In genomic region chr3:65871188-65871603, GRCm38 (mm10) we compare ENCODE assay signal across 8 mouse cellular contexts.
A peak's percentile ranks its signal among the peaks of the same experiment; 100 is the strongest.
DNase-seq lines count a peak whose midpoint lies in the region; ATAC-seq lines count a peak whose summit lies in the region.

No protein-coding gene starts in this region.

- H3K27me3 ChIP-seq in hindbrain, embryonic 11.5 days (ENCODE audit: control insufficient read depth, insufficient read depth, low read length), result no peaks in the 10 kb centered on the region

- H3K4me2 ChIP-seq in hindbrain, embryonic 11.5 days (replicated peaks; ENCODE audit: low read depth, low read length), result peak overlapping the region; percentile 9; the same call in 1 of the 2 replicates

- no peaks in the 10 kb centered on the region for H3K36me3 ChIP-seq in hindbrain, embryonic 11.5 days (ENCODE audit: control insufficient read depth, insufficient read depth, low read length)

- H3K9ac ChIP-seq in hindbrain, embryonic 11.5 days (ENCODE audit: low read depth, low read length), result no peak overlapping the region

- peak overlapping the region; percentile 0; the same call in 1 of the 2 replicates for H3K27ac ChIP-seq in hindbrain, embryonic 11.5 days (ENCODE audit: low read depth, low read length)

- WGBS in hindbrain, embryonic 11.5 days, result 4% methylated on average over 12 of the region's 12 CpGs

- peak; percentile 91 for ATAC-seq in hindbrain, embryonic 11.5 days (ENCODE audit: low FRiP score)
- no peak for ATAC-seq in megakaryocyte, adult 5-6 weeks (ENCODE audit: poor library complexity, severe bottlenecking)

- no peak overlapping the region for H3K4me3 ChIP-seq in hindbrain, embryonic 11.5 days (ENCODE audit: low read depth, low read length)

- no peaks in the 10 kb centered on the region for H3K9me3 ChIP-seq in hindbrain, embryonic 11.5 days (ENCODE audit: control insufficient read depth, low read length)

- DNase-seq in adrenal gland, adult (ENCODE audit: inconsistent age in 2 of 2, low spot score in 1 of 2), result peak; percentile 81 to 93
- peak; percentile 60 to 75 for DNase-seq in cerebellum, postnatal 10 days
- DNase-seq in frontal cortex, postnatal 14 days (ENCODE audit: low spot score in 2 of 2), result peak; percentile 27 to 30
- DNase-seq in hindbrain, embryonic 11.5 days (ENCODE audit: low spot score), result peak; percentile 76
- peak; percentile 32 to 39 for DNase-seq in layer of hippocampus, postnatal 10 days (ENCODE audit: low spot score in 2 of 2)
- peak; percentile 59 to 85 for DNase-seq in lung, postnatal 4 days
- peak; percentile 22 for DNase-seq in right cerebral cortex, postnatal 25 days

- no peaks in the 10 kb centered on the region for H3K4me1 ChIP-seq in hindbrain, embryonic 11.5 days (replicated peaks; ENCODE audit: control insufficient read depth, insufficient read depth, low read length)

Comparison
In these comparisons a context has a peak if more than half of its experiments do, and no peak if none do; other contexts are left out.
1. DNase-seq: peak in every context shown above with its lines; median percentile 87 in adrenal gland, adult; 76 in hindbrain, embryonic 11.5 days; 72 in lung, postnatal 4 days; 68 in cerebellum, postnatal 10 days; 36 in layer of hippocampus, postnatal 10 days; 28 in frontal cortex, postnatal 14 days; 22 in right cerebral cortex, postnatal 25 days.